Mouse (Mus musculus) CH12.LX (cell line): Measurements from ENCODE around the gene Hcfc1. TPM values are rescaled to one million over a fixed set of nuclear protein-coding genes. Genes with fewer than 3 reads are reported as not detected.

Experiments
- DNase-seq: peaks from one replicate; pipeline ENCODE4 v3.0.0-alpha.2; 2013; ENCODE audit errors: extremely low read depth
- H3K27ac ChIP-seq: 2 replicates; pipeline ENCODE4 v1.5.1; 2012; ENCODE audit warnings: low read depth, mild to moderate bottlenecking, control low read depth, moderate library complexity; ENCODE audit not compliant: insufficient read depth
- H3K27me3 ChIP-seq: replicated peaks from 2 replicates; pipeline ENCODE3; 2012; ENCODE audit warnings: inconsistent platforms
- H3K36me3 ChIP-seq, 2 experiments: replicated peaks in 1 of 2; 2 replicates each; pipeline versions ENCODE3 to v1.6.1; 2012; ENCODE audit warnings: inconsistent platforms in 1 of 2, low read length in 1 of 2, mild to moderate bottlenecking in 1 of 2, mixed read lengths in 1 of 2, moderate library complexity in 1 of 2; ENCODE audit not compliant: control insufficient read depth in 1 of 2, insufficient read depth in 1 of 2
- H3K4me1 ChIP-seq, 2 experiments: 2 replicates each; pipeline ENCODE4 v1.6.1; 2012; ENCODE audit warnings: inconsistent platforms in 1 of 2, moderate library complexity in 1 of 2; ENCODE audit not compliant: insufficient read depth in 2 of 2, control insufficient read depth in 1 of 2
- H3K4me2 ChIP-seq: 2 replicates; pipeline ENCODE4 v1.6.1; 2012; ENCODE audit warnings: low read depth, mild to moderate bottlenecking, control low read depth; ENCODE audit not compliant: poor library complexity, insufficient read depth, severe bottlenecking
- H3K4me3 ChIP-seq, 3 experiments: fragments of 150-350 bp in 1 of 3; sonication (generic) in 1 of 3; replicated peaks in 1 of 3; 2 replicates each; pipeline versions ENCODE3 to v1.5.1; 2011 to 2012; ENCODE audit warnings: low read depth in 2 of 3, low read length in 2 of 3, mild to moderate bottlenecking in 2 of 3, moderate library complexity in 2 of 3, control low read depth in 1 of 3, improper control_type of control experiment in 1 of 3, inconsistent platforms in 1 of 3, mixed read lengths in 1 of 3; ENCODE audit not compliant: poor library complexity in 1 of 3
- H3K79me2 ChIP-seq: replicated peaks from 2 replicates; pipeline ENCODE4 v1.6.1; 2012; ENCODE audit warnings: mild to moderate bottlenecking, moderate library complexity; ENCODE audit not compliant: control insufficient read depth, poor library complexity, insufficient read depth, severe bottlenecking; ENCODE audit errors: extremely low read depth
- H3K9ac ChIP-seq: 2 replicates; pipeline ENCODE4 v1.6.1; 2012; ENCODE audit warnings: low read depth, mild to moderate bottlenecking, control low read depth, moderate library complexity; ENCODE audit not compliant: insufficient read depth
- H3K9me3 ChIP-seq: replicated peaks from 2 replicates; pipeline ENCODE3; 2012; ENCODE audit warnings: low read length, inconsistent platforms, mixed read lengths
- BHLHE40 ChIP-seq: IDR thresholded peaks from 2 replicates; pipeline ENCODE4 v1.6.1; 2011; ENCODE audit warnings: mild to moderate bottlenecking, low read depth, low read length, improper control_type of control experiment
- CHD2 ChIP-seq: IDR thresholded peaks from 2 replicates; pipeline ENCODE4 v1.6.1; 2011; ENCODE audit warnings: low read length, improper control_type of control experiment
- EP300 ChIP-seq: IDR thresholded peaks from 2 replicates; pipeline ENCODE4 v1.6.1; 2011; ENCODE audit warnings: low read length, improper control_type of control experiment
- HCFC1 ChIP-seq: IDR thresholded peaks from 2 replicates; pipeline ENCODE4 v1.6.1; 2012; ENCODE audit warnings: low read depth, mild to moderate bottlenecking, inconsistent platforms, low read length, improper control_type of control experiment
- MAFK ChIP-seq: IDR thresholded peaks from 2 replicates; pipeline ENCODE4 v1.6.1; 2011; ENCODE audit warnings: low read length, improper control_type of control experiment; ENCODE audit not compliant: insufficient replicate concordance
- MEF2A ChIP-seq: IDR thresholded peaks from 2 replicates; pipeline ENCODE4 v1.6.1; 2014; ENCODE audit warnings: low read depth, mild to moderate bottlenecking, inconsistent platforms, low read length, improper control_type of control experiment, borderline replicate concordance
- NELFE ChIP-seq: IDR thresholded peaks from 2 replicates; pipeline ENCODE4 v1.6.1; 2011; ENCODE audit warnings: low read depth, low read length, improper control_type of control experiment
- NRF1 ChIP-seq: IDR thresholded peaks from 2 replicates; pipeline ENCODE4 v1.6.1; 2014; ENCODE audit warnings: low read depth, mild to moderate bottlenecking, inconsistent platforms, low read length, improper control_type of control experiment, moderate library complexity
- PAX5 ChIP-seq: IDR thresholded peaks from 2 replicates; pipeline ENCODE4 v1.6.1; 2012; ENCODE audit warnings: low read length, inconsistent platforms, mixed read lengths
- POLR2A ChIP-seq: IDR thresholded peaks from 2 replicates; pipeline ENCODE4 v1.6.1; 2011; ENCODE audit warnings: low read depth, mild to moderate bottlenecking, improper control_type of control experiment, low read length
- POLR2AphosphoS2 ChIP-seq: IDR thresholded peaks from 2 replicates; pipeline ENCODE4 v1.6.1; 2011; ENCODE audit warnings: low read depth, low read length, improper control_type of control experiment
- RAD21 ChIP-seq: IDR thresholded peaks from 2 replicates; pipeline ENCODE4 v1.6.1; 2011; ENCODE audit warnings: low read depth, mild to moderate bottlenecking, low read length, improper control_type of control experiment, moderate library complexity
- SMC3 ChIP-seq: IDR thresholded peaks from 2 replicates; pipeline ENCODE4 v1.6.1; 2011; ENCODE audit warnings: low read depth, low read length, improper control_type of control experiment
- TCF12 ChIP-seq: IDR thresholded peaks from 2 replicates; pipeline ENCODE4 v1.6.1; 2014; ENCODE audit warnings: low read depth, mild to moderate bottlenecking, inconsistent platforms, low read length, improper control_type of control experiment
- UBTF ChIP-seq: IDR thresholded peaks from 2 replicates; pipeline ENCODE4 v1.6.1; 2012; ENCODE audit warnings: low read depth, mild to moderate bottlenecking, inconsistent platforms, low read length, improper control_type of control experiment, moderate library complexity
- USF2 ChIP-seq: conservative IDR thresholded peaks from 2 replicates; pipeline ENCODE4 v1.6.1; 2011; ENCODE audit warnings: low read depth, low read length, improper control_type of control experiment
- ZKSCAN1 ChIP-seq: IDR thresholded peaks from 2 replicates; pipeline ENCODE4 v1.6.1; 2012; ENCODE audit warnings: low read depth, inconsistent platforms, low read length, improper control_type of control experiment, borderline replicate concordance
- ZNF384 ChIP-seq: IDR thresholded peaks from 2 replicates; pipeline ENCODE4 v1.6.1; 2012; ENCODE audit warnings: low read depth, low read length, improper control_type of control experiment, inconsistent platforms
- dilution Hi-C: fragments of 300-500 bp; cut with MboI; formaldehyde crosslinking; loops from 2 replicates; pipeline ENCODE4 v1.14.3; 2020; ENCODE audit warnings: low sequenced_read_pairs; ENCODE audit not compliant: extremely low pct_unique_long_range_greater_than_20kb, extremely low pct_ligation_motif_present
- in situ Hi-C: fragments of 300-500 bp; cut with MboI; formaldehyde crosslinking; loops from 3 replicates; pipeline ENCODE4 v1.14.3; 2019; ENCODE audit warnings: low sequenced_read_pairs, low pct_ligation_motif_present, low pct_unique_long_range_greater_than_20kb, mixed read lengths
- polyA plus RNA-seq: library from polyadenylated mRNA; unstranded; fragments of >175 nt; gene quantifications from 2 replicates; pipeline ENCODE4 v1.2.1, GENCODE M21; 2012; ENCODE audit warnings: low read depth; ENCODE audit not compliant: insufficient read length
- total RNA-seq, 2 experiments: library from RNA; depleted of rRNA; stranded (reverse); fragments of 300-350 nt in 1 of 2; fragments of >200 nt in 1 of 2; gene quantifications; 2 replicates each; pipeline ENCODE4 v1.2.3; 2012 to 2014

Hcfc1 gene
- total and polyA plus RNA-seq, 3 experiments: 37.6 to 98.2 (median 58.5) TPM

- Histone ChIP-seq H3K4me3 (no peak overlapping the region), H3K9ac (no peak overlapping the region), H3K36me3 (no peaks in the 10 kb centered on the region), H3K79me2 (peaks cover 3% of the 10 kb centered on the region; the same call in 1 of the 2 replicates), H3K4me1 (peaks cover 3 to 13% of the 10 kb centered on the region in 2 experiments; a peak in 2 of 4 replicates)
- in situ Hi-C loops (no loop called here), dilution Hi-C loops (no loop called here)
- DNase-seq: no peak
- TF ChIP-seq NRF1 (no peak), RAD21 (no peak), PAX5 (no peak), UBTF (no peak), MAFK (no peak), BHLHE40 (no peak), TCF12 (no peak), CHD2 (no peak), MEF2A (no peak), ZNF384 (no peak), HCFC1 (no peak), NELFE (no peak), POLR2A (no peak), ZKSCAN1 (no peak), POLR2AphosphoS2 (no peak), SMC3 (no peak)
- TF ChIP-seq, all 38 proteins: peak for 0
- Histone ChIP-seq H3K27me3 (no peaks in the 10 kb centered on the region), H3K9me3 (no peaks in the 10 kb centered on the region), H3K27ac (no peak overlapping the region), H3K4me2 (no peak overlapping the region)
These were observed 4.6 kb upstream of the Hcfc1 start for GRCm38 (mm10) chrX:73970781-73971180.

DNA sequence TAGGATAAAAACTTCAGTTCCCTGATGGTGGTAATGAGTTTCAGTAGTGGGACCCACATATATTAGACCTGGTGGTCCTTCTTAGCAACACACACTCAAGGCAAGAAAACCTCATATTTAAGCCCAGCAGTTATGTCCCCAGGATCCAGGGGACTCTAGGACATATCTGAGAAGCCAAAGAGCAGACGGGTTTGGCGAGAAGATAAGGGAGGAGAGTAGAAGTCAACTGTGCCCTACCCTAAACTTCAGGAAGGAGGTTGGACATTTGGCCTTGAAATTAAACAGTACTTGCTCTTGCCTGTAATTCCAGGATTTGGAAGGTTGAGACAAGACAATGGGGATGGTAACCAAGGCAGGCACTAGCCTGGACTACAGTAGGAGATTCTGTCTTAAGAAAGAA, 3.6 kb upstream of the Hcfc1 start:
- H3K9ac ChIP-seq: no peak overlapping the region

More for the DNA sequence above, 3.6 kb upstream of the Hcfc1 start:
- Histone ChIP-seq H3K4me2 (no peak overlapping the region), H3K27me3 (no peaks in the 10 kb centered on the region), H3K4me3 (no peak overlapping the region), H3K9me3 (no peaks in the 10 kb centered on the region), H3K27ac (no peak overlapping the region)
- dilution Hi-C loops (no loop called here), in situ Hi-C loops (no loop called here)
- DNase-seq: no peak
- no peak for TF ChIP-seq RAD21
- no peak for TF ChIP-seq ZNF384
- TF ChIP-seq USF2: no peak
- no peak for TF ChIP-seq SMC3
- TF ChIP-seq EP300: no peak
- TF ChIP-seq, all 38 proteins: peak for 0
- peaks cover 14% of the 10 kb centered on the region for H3K79me2 ChIP-seq
- H3K36me3 ChIP-seq: peaks cover under 1 to 1% of the 10 kb centered on the region in 2 experiments
- H3K4me1 ChIP-seq: peaks cover 3 to 11% of the 10 kb centered on the region in 2 experiments; a peak in 2 of 4 replicates
